ENCODE assay signal across 8 mouse cellular contexts in genomic region chr2:121357961-121358360, GRCm38 (mm10). TPM values are rescaled to one million over a fixed set of nuclear protein-coding genes. Genes with fewer than 3 reads are reported as not detected.
DNase-seq lines count a peak whose midpoint lies in the region; ATAC-seq and TF ChIP-seq lines count a peak whose summit lies in the region.

No protein-coding gene starts in this region.

- H3K9ac ChIP-seq in limb, embryonic 14.5 days (ENCODE audit: low read depth, low read length, severe bottlenecking), result no peak overlapping the region

- no peaks in the 10 kb centered on the region for H3K36me3 ChIP-seq in limb, embryonic 14.5 days (ENCODE audit: control insufficient read depth, insufficient read depth, low read length)

- H3K4me2 ChIP-seq in limb, embryonic 14.5 days (replicated peaks; ENCODE audit: low read depth, low read length, severe bottlenecking), result peak overlapping the region; percentile 38

- H3K4me3 ChIP-seq in limb, embryonic 14.5 days (replicated peaks; ENCODE audit: low read length), result no peak overlapping the region

- no peak overlapping the region for H3K27ac ChIP-seq in limb, embryonic 14.5 days (replicated peaks; ENCODE audit: low read depth, low read length)

- peak; percentile 29 for DNase-seq in cerebellum, adult 9-10 months
- no peak for DNase-seq in cerebellum, postnatal 36 days
- peak; percentile 7 for DNase-seq in right cerebral cortex, postnatal 4 days
- no peak for DNase-seq in right cerebral cortex, postnatal 36 days (ENCODE audit: low spot score in 2 of 2)
- DNase-seq in limb, embryonic 14.5 days (ENCODE audit: low spot score), result no peak
- no peak for DNase-seq in retina, embryonic 14.5 days (ENCODE audit: low spot score)
- no peak for DNase-seq in layer of hippocampus, adult 11-12 months (ENCODE audit: low spot score)
- DNase-seq in spleen, postnatal 4 days (ENCODE audit: low spot score in 2 of 2), result no peak

- no peak for ATAC-seq in limb, embryonic 14.5 days (ENCODE audit: low FRiP score, low read depth)

- peaks cover 7% of the 10 kb centered on the region for H3K4me1 ChIP-seq in limb, embryonic 14.5 days (ENCODE audit: control insufficient read depth, insufficient read depth, low read length)

- WGBS in limb, embryonic 14.5 days, result 4% methylated on average over 4 of the region's 4 CpGs

- TF ChIP-seq POLR2A in limb, embryonic 14.5 days (IDR thresholded peaks at IDR 0.05; ENCODE audit: borderline replicate concordance, extremely low read depth, insufficient read depth, insufficient read length), result no peak

- peaks cover 6% of the 10 kb centered on the region for H3K27me3 ChIP-seq in limb, embryonic 14.5 days (ENCODE audit: control insufficient read depth, insufficient read depth, low read length)

- no peaks in the 10 kb centered on the region for H3K9me3 ChIP-seq in limb, embryonic 14.5 days (ENCODE audit: control insufficient read depth, low read length)

RNA-seq across cellular contexts. Expression of gene Ckmt1, which starts 0.4 kb away (rescaled TPM):
- 5.4 and 7.1 TPM in 2 replicates for polyA plus RNA-seq in limb, embryonic 14.5 days (2012; rRNA removed)
- polyA plus RNA-seq in limb, embryonic 14.5 days (2014; fragmentation: Nextera tagmentation; extraction: Ambion mirVana), result 12.0 and 20.1 TPM in 2 replicates

RNA-seq across cellular contexts. Expression of gene Ppip5k1, which starts 2.8 kb away (rescaled TPM):
- polyA plus RNA-seq in limb, embryonic 14.5 days (2012; rRNA removed), result 12.4 and 13.0 TPM in 2 replicates
- polyA plus RNA-seq in limb, embryonic 14.5 days (2014; fragmentation: Nextera tagmentation; extraction: Ambion mirVana), result 7.6 and 10.3 TPM in 2 replicates

RNA-seq across cellular contexts. Expression of gene Strc, which starts 29.0 kb away (rescaled TPM):
- 0.01 TPM in 2 replicates for polyA plus RNA-seq in limb, embryonic 14.5 days (2012; rRNA removed)
- not detected in 2 replicates for polyA plus RNA-seq in limb, embryonic 14.5 days (2014; fragmentation: Nextera tagmentation; extraction: Ambion mirVana)

RNA-seq across cellular contexts. Expression of gene Pdia3, which starts 55.6 kb away (rescaled TPM):
- polyA plus RNA-seq in limb, embryonic 14.5 days (2012; rRNA removed), result 395 and 416 TPM in 2 replicates
- 523 and 526 TPM in 2 replicates for polyA plus RNA-seq in limb, embryonic 14.5 days (2014; fragmentation: Nextera tagmentation; extraction: Ambion mirVana)

RNA-seq across cellular contexts. Expression of gene Catsper2, which starts 55.6 kb away (rescaled TPM):
- polyA plus RNA-seq in limb, embryonic 14.5 days (2012; rRNA removed), result 4.1 and 4.8 TPM in 2 replicates
- polyA plus RNA-seq in limb, embryonic 14.5 days (2014; fragmentation: Nextera tagmentation; extraction: Ambion mirVana), result 1.7 and 2.9 TPM in 2 replicates

Comparison
In these comparisons a context has a peak if more than half of its experiments do, and no peak if none do; other contexts are left out.
1. DNase-seq: peak in cerebellum, adult 9-10 months (single experiment) and right cerebral cortex, postnatal 4 days (single experiment); none in cerebellum, postnatal 36 days (0 of 2), right cerebral cortex, postnatal 36 days (0 of 2), limb, embryonic 14.5 days (single experiment), retina, embryonic 14.5 days (single experiment), layer of hippocampus, adult 11-12 months (single experiment) and spleen, postnatal 4 days (0 of 2).